Mouse (Mus musculus) MEL (cell line): ENCODE data around the gene Hpdl. TPM values are rescaled to one million over a fixed set of nuclear protein-coding genes. Genes with fewer than 3 reads are reported as not detected.

ENCODE experiments used
- DNase-seq: peaks from one replicate; pipeline ENCODE4 v3.0.0; 2011; ENCODE audit warnings: low read depth, low spot score
- H3K27ac ChIP-seq: 2 replicates; pipeline ENCODE4 v1.5.1; 2012; ENCODE audit warnings: low read depth, mild to moderate bottlenecking, control low read depth, low read length, moderate library complexity; ENCODE audit not compliant: control insufficient read depth
- H3K27me3 ChIP-seq, 2 experiments: fragments of 150-350 bp in 1 of 2; sonication (generic) in 1 of 2; 2 replicates each; pipeline ENCODE4 v1.6.1; 2012; ENCODE audit warnings: low read length in 2 of 2, mild to moderate bottlenecking in 2 of 2, improper control_type of control experiment in 1 of 2, moderate library complexity in 1 of 2; ENCODE audit not compliant: insufficient read depth in 2 of 2, control insufficient read depth in 1 of 2
- H3K36me3 ChIP-seq, 2 experiments: 2 replicates each; pipeline ENCODE4 v1.6.1; 2012 to 2014; ENCODE audit warnings: low read length in 2 of 2, improper control_type of control experiment in 1 of 2, inconsistent platforms in 1 of 2, mild to moderate bottlenecking in 1 of 2; ENCODE audit not compliant: insufficient read depth in 2 of 2, control insufficient read depth in 1 of 2
- H3K4me1 ChIP-seq, 2 experiments: fragments of 150-350 bp in 1 of 2; sonication (generic) in 1 of 2; 2 replicates each; pipeline ENCODE4 v1.6.1; 2012; ENCODE audit warnings: low read length in 2 of 2, improper control_type of control experiment in 1 of 2, mild to moderate bottlenecking in 1 of 2; ENCODE audit not compliant: insufficient read depth in 2 of 2, control insufficient read depth in 1 of 2
- H3K4me3 ChIP-seq, 2 experiments: fragments of 150-350 bp in 1 of 2; sonication (generic) in 1 of 2; 2 replicates each; pipeline ENCODE4 v1.5.1; 2012; ENCODE audit warnings: low read depth in 2 of 2, low read length in 2 of 2, mild to moderate bottlenecking in 2 of 2, moderate library complexity in 2 of 2, control low read depth in 1 of 2, improper control_type of control experiment in 1 of 2; ENCODE audit not compliant: control insufficient read depth in 1 of 2, insufficient read depth in 1 of 2
- H3K79me2 ChIP-seq: 2 replicates; pipeline ENCODE4 v1.6.1; 2012; ENCODE audit warnings: mild to moderate bottlenecking, low read length, moderate library complexity; ENCODE audit not compliant: control insufficient read depth, poor library complexity, insufficient read depth
- H3K9ac ChIP-seq: 2 replicates; pipeline ENCODE4 v1.6.1; 2012; ENCODE audit warnings: low read depth, mild to moderate bottlenecking, control low read depth, low read length, moderate library complexity; ENCODE audit not compliant: control insufficient read depth, poor library complexity, severe bottlenecking
- H3K9me3 ChIP-seq: fragments of 150-350 bp; sonication (generic); replicated peaks from 2 replicates; pipeline ENCODE4 v1.6.1; 2012; ENCODE audit warnings: mild to moderate bottlenecking, low read length, improper control_type of control experiment, moderate library complexity; ENCODE audit not compliant: insufficient read depth
- CHD1 ChIP-seq: IDR thresholded peaks from 2 replicates; pipeline ENCODE4 v1.6.1; 2012; ENCODE audit warnings: low read depth, mild to moderate bottlenecking, inconsistent platforms, low read length, improper control_type of control experiment
- EP300 ChIP-seq, 2 experiments: IDR thresholded peaks; 2 replicates each; pipeline ENCODE4 v1.6.1; 2011; ENCODE audit warnings: improper control_type of control experiment in 2 of 2, low read length in 2 of 2, low read depth in 1 of 2, mild to moderate bottlenecking in 1 of 2
- ETS1 ChIP-seq: IDR thresholded peaks from 2 replicates; pipeline ENCODE4 v1.6.1; 2012; ENCODE audit warnings: low read depth, mild to moderate bottlenecking, inconsistent platforms, low read length, improper control_type of control experiment, moderate library complexity
- GATA1 ChIP-seq: IDR thresholded peaks from 2 replicates; pipeline ENCODE4 v1.6.1; 2011; ENCODE audit warnings: low read depth, low read length, improper control_type of control experiment
- JUND ChIP-seq: IDR thresholded peaks from 2 replicates; pipeline ENCODE4 v1.6.1; 2011; ENCODE audit warnings: low read depth, mild to moderate bottlenecking, improper control_type of control experiment, low read length
- MAFK ChIP-seq: IDR thresholded peaks from 2 replicates; pipeline ENCODE4 v1.6.1; 2011; ENCODE audit warnings: low read depth, mild to moderate bottlenecking, low read length, improper control_type of control experiment, borderline replicate concordance
- MXI1 ChIP-seq: IDR thresholded peaks from 2 replicates; pipeline ENCODE4 v1.6.1; 2011; ENCODE audit warnings: mild to moderate bottlenecking, low read depth, low read length, improper control_type of control experiment
- MYC ChIP-seq: IDR thresholded peaks from 2 replicates; pipeline ENCODE4 v1.6.1; 2011; ENCODE audit warnings: low read depth, mild to moderate bottlenecking, low read length, improper control_type of control experiment, moderate library complexity
- NRF1 ChIP-seq: IDR thresholded peaks from 2 replicates; pipeline ENCODE4 v1.6.1; 2014; ENCODE audit warnings: low read depth, mild to moderate bottlenecking, inconsistent platforms, low read length, improper control_type of control experiment, moderate library complexity; ENCODE audit not compliant: poor library complexity, insufficient read depth, severe bottlenecking
- POLR2A ChIP-seq, 2 experiments: IDR thresholded peaks; 2 replicates each; pipeline ENCODE4 v1.6.1; 2011 to 2012; ENCODE audit warnings: low read length in 2 of 2, mild to moderate bottlenecking in 2 of 2, control low read depth in 1 of 2, improper control_type of control experiment in 1 of 2, low read depth in 1 of 2, moderate library complexity in 1 of 2; ENCODE audit not compliant: control insufficient read depth in 1 of 2, insufficient read depth in 1 of 2, poor library complexity in 1 of 2
- RCOR1 ChIP-seq: IDR thresholded peaks from 2 replicates; pipeline ENCODE4 v1.6.1; 2012; ENCODE audit warnings: low read depth, mild to moderate bottlenecking, inconsistent platforms, low read length, improper control_type of control experiment
- SIN3A ChIP-seq: IDR thresholded peaks from 2 replicates; pipeline ENCODE4 v1.6.1; 2012; ENCODE audit warnings: low read length, improper control_type of control experiment, inconsistent platforms
- SMC3 ChIP-seq: IDR thresholded peaks from 2 replicates; pipeline ENCODE4 v1.6.1; 2011; ENCODE audit warnings: low read depth, low read length, improper control_type of control experiment
- TCF12 ChIP-seq: IDR thresholded peaks from 2 replicates; pipeline ENCODE4 v1.6.1; 2014; ENCODE audit warnings: low read depth, mild to moderate bottlenecking, inconsistent platforms, low read length, improper control_type of control experiment, moderate library complexity
- ZKSCAN1 ChIP-seq: IDR thresholded peaks from 2 replicates; pipeline ENCODE4 v1.6.1; 2012; ENCODE audit warnings: low read depth, mild to moderate bottlenecking, inconsistent platforms, low read length, improper control_type of control experiment, moderate library complexity
- ZNF384 ChIP-seq: IDR thresholded peaks from 2 replicates; pipeline ENCODE4 v1.6.1; 2012; ENCODE audit warnings: low read depth, mild to moderate bottlenecking, inconsistent platforms, low read length, improper control_type of control experiment
- polyA plus RNA-seq, 2 experiments: library from polyadenylated mRNA; stranded (reverse) in 1 of 2; unstranded in 1 of 2; fragments of >175 nt in 1 of 2; fragments of >200 nt in 1 of 2; gene quantifications; 2 replicates each; pipeline versions ENCODE4 v1.2.1 to v1.2.4; 2012; ENCODE audit warnings: low replicate concordance in 2 of 2, low read depth in 1 of 2; ENCODE audit not compliant: insufficient read length in 2 of 2, insufficient read depth in 1 of 2, missing spikeins in 1 of 2
- total RNA-seq: library from RNA; depleted of rRNA; stranded (reverse); fragments of 300-350 nt; gene quantifications from 2 replicates; pipeline ENCODE4 v1.2.3, GENCODE M21; 2012; rRNA removed

The Hpdl gene
- total RNA-seq (0.10 TPM in 1 of 2 replicates, not detected in the other), polyA plus RNA-seq (under 1 TPM in 1 of 2 experiments, not detected in 1; 0.14 TPM)

- Histone ChIP-seq H3K36me3 (peaks cover 0 to 4% of the 10 kb centered on the region in 2 experiments; a peak in 2 of 4 replicates), H3K27ac (no peak within 1 kb of the TSS), H3K27me3 (peaks cover 0 to 2% of the 10 kb centered on the region in 2 experiments; a peak in 1 of 4 replicates), H3K4me1 (peaks cover 0 to 3% of the 10 kb centered on the region in 2 experiments; a peak in 2 of 4 replicates), H3K4me3 (peak within 1 kb of the TSS; percentile 75 to 83), H3K9ac (peak within 1 kb of the TSS; percentile 44), H3K9me3 (no peaks in the 10 kb centered on the region), H3K79me2 (no peaks in the 10 kb centered on the region)
- TF ChIP-seq ZKSCAN1: no peak
- no peak for TF ChIP-seq SMC3
- no peak for TF ChIP-seq EP300 (IDR thresholded peaks at IDR 0.05; ENCODE audit: low read depth in 1 of 2, low read length in 2 of 2)
- TF ChIP-seq ZNF384: peak; percentile 65
- TF ChIP-seq CHD1: no peak
- TF ChIP-seq SIN3A: no peak
- no peak for DNase-seq
Measured at GRCm38 (mm10) chr4:116821694-116822016, at the start of gene Hpdl. Gene Hpdl, minus strand, starts transcription at chr4:116821707.

- DNase-seq: no peak
- H3K27ac ChIP-seq: no peak overlapping the region
- H3K36me3 ChIP-seq: no peaks in the 10 kb centered on the region
- H3K27me3 ChIP-seq: peaks cover 7 to 13% of the 10 kb centered on the region in 2 experiments
- H3K4me1 ChIP-seq: no peaks in the 10 kb centered on the region
- H3K9ac ChIP-seq: no peak overlapping the region
- no peaks in the 10 kb centered on the region for H3K79me2 ChIP-seq
- TF ChIP-seq TCF12 (no peak), SMC3 (no peak), POLR2A (IDR thresholded peaks at IDR 0.05; ENCODE audit: control insufficient read depth in 1 of 2, insufficient read depth in 1 of 2, low read depth in 1 of 2, low read length in 2 of 2, poor library complexity in 1 of 2) (no peak), MXI1 (no peak), MAFK (no peak), MYC (no peak), ZKSCAN1 (no peak), RCOR1 (no peak), JUND (no peak), GATA1 (no peak), ETS1 (no peak), NRF1 (no peak)
- no peaks in the 10 kb centered on the region for H3K9me3 ChIP-seq
- H3K4me3 ChIP-seq: no peak overlapping the region
Measured at GRCm38 (mm10) chr4:116869898-116870297, 48.4 kb upstream of the Hpdl start.
